Mouse (Mus musculus): ENCODE results near the gene Sprr2a1. TPM values are rescaled to one million over a fixed set of nuclear protein-coding genes. Genes with fewer than 3 reads are reported as not detected.

Sprr2a1 gene
- total RNA-seq, 2 experiments from 2014 or later: not detected

Other genes with a start within 250 kb of the Sprr2a1 start
- not detected in 2 replicates for gene Pglyrp3, start 201.2 kb upstream of the Sprr2a1 start, total RNA-seq (2015; ENCODE audit: low replicate concordance)
- not detected in 2 replicates for gene Pglyrp3, start 201.2 kb upstream of the Sprr2a1 start, total RNA-seq (2017; ENCODE audit: low replicate concordance)
- gene Lor, start 132.7 kb upstream of the Sprr2a1 start, total RNA-seq (2015; ENCODE audit: low replicate concordance): not detected in 2 replicates
- gene Lor, start 132.7 kb upstream of the Sprr2a1 start, total RNA-seq (2017; ENCODE audit: low replicate concordance): not detected in 2 replicates
- gene Prr9, start 91.9 kb upstream of the Sprr2a1 start, total RNA-seq (2015; ENCODE audit: low replicate concordance): not detected in 2 replicates
- 0.64 TPM in 1 of 2 replicates, not detected in the other for gene Prr9, start 91.9 kb upstream of the Sprr2a1 start, total RNA-seq (2017; ENCODE audit: low replicate concordance)
- not detected in 2 replicates for gene Lelp1, start 73.1 kb upstream of the Sprr2a1 start, total RNA-seq (2015; ENCODE audit: low replicate concordance)
- gene Lelp1, start 73.1 kb upstream of the Sprr2a1 start, total RNA-seq (2017; ENCODE audit: low replicate concordance): not detected in 2 replicates
- gene Sprr2a2, start 121 bp downstream of the Sprr2a1 start, total RNA-seq (2015; ENCODE audit: low replicate concordance): not detected in 2 replicates
- gene Sprr2a2, start 121 bp downstream of the Sprr2a1 start, total RNA-seq (2017; ENCODE audit: low replicate concordance): 0.77 TPM in 1 of 2 replicates, not detected in the other
- gene Sprr2a3, start 69.6 kb downstream of the Sprr2a1 start, total RNA-seq (2015; ENCODE audit: low replicate concordance): not detected in 2 replicates
- not detected in 2 replicates for gene Sprr2a3, start 69.6 kb downstream of the Sprr2a1 start, total RNA-seq (2017; ENCODE audit: low replicate concordance)
- not detected in 2 replicates for gene Sprr2b, start 100.8 kb downstream of the Sprr2a1 start, total RNA-seq (2015; ENCODE audit: low replicate concordance)
- gene Sprr2b, start 100.8 kb downstream of the Sprr2a1 start, total RNA-seq (2017; ENCODE audit: low replicate concordance): not detected in 2 replicates
- gene Sprr2d, start 123.3 kb downstream of the Sprr2a1 start, total RNA-seq (2015; ENCODE audit: low replicate concordance): not detected in 2 replicates
- gene Sprr2d, start 123.3 kb downstream of the Sprr2a1 start, total RNA-seq (2017; ENCODE audit: low replicate concordance): not detected in 2 replicates
- gene Sprr2e, start 136.3 kb downstream of the Sprr2a1 start, total RNA-seq (2015; ENCODE audit: low replicate concordance): not detected in 2 replicates
- not detected in 2 replicates for gene Sprr2e, start 136.3 kb downstream of the Sprr2a1 start, total RNA-seq (2017; ENCODE audit: low replicate concordance)
- gene Sprr2f, start 149.4 kb downstream of the Sprr2a1 start, total RNA-seq (2015; ENCODE audit: low replicate concordance): not detected in 2 replicates
- not detected in 2 replicates for gene Sprr2f, start 149.4 kb downstream of the Sprr2a1 start, total RNA-seq (2017; ENCODE audit: low replicate concordance)
- not detected in 2 replicates for gene Sprr2h, start 169.9 kb downstream of the Sprr2a1 start, total RNA-seq (2015; ENCODE audit: low replicate concordance)
- not detected in 2 replicates for gene Sprr2h, start 169.9 kb downstream of the Sprr2a1 start, total RNA-seq (2017; ENCODE audit: low replicate concordance)
- gene Sprr2i, start 192.2 kb downstream of the Sprr2a1 start, total RNA-seq (2015; ENCODE audit: low replicate concordance): not detected in 2 replicates
- gene Sprr2i, start 192.2 kb downstream of the Sprr2a1 start, total RNA-seq (2017; ENCODE audit: low replicate concordance): not detected in 2 replicates
- gene Sprr2j-ps, start 202.3 kb downstream of the Sprr2a1 start, total RNA-seq (2015; ENCODE audit: low replicate concordance): not detected in 2 replicates
- not detected in 2 replicates for gene Sprr2j-ps, start 202.3 kb downstream of the Sprr2a1 start, total RNA-seq (2017; ENCODE audit: low replicate concordance)
- 2.1 and 8.6 TPM in 2 replicates for gene Gm9774, start 213.6 kb downstream of the Sprr2a1 start, total RNA-seq (2015; ENCODE audit: low replicate concordance)
- gene Gm9774, start 213.6 kb downstream of the Sprr2a1 start, total RNA-seq (2017; ENCODE audit: low replicate concordance): 2.3 and 3.0 TPM in 2 replicates
- not detected in 2 replicates for gene Sprr2k, start 216.8 kb downstream of the Sprr2a1 start, total RNA-seq (2015; ENCODE audit: low replicate concordance)
- gene Sprr2k, start 216.8 kb downstream of the Sprr2a1 start, total RNA-seq (2017; ENCODE audit: low replicate concordance): not detected in 2 replicates
- gene Sprr1b, start 223.0 kb downstream of the Sprr2a1 start, total RNA-seq (2015; ENCODE audit: low replicate concordance): not detected in 2 replicates
- not detected in 2 replicates for gene Sprr1b, start 223.0 kb downstream of the Sprr2a1 start, total RNA-seq (2017; ENCODE audit: low replicate concordance)
- not detected in 2 replicates for gene Sprr3, start 242.9 kb downstream of the Sprr2a1 start, total RNA-seq (2015; ENCODE audit: low replicate concordance)
- not detected in 2 replicates for gene Sprr3, start 242.9 kb downstream of the Sprr2a1 start, total RNA-seq (2017; ENCODE audit: low replicate concordance)

All from erythroid progenitor cell, adult 5-6 weeks (primary cell).